ENCODE assay signal across 8 mouse cellular contexts in the genomic region with DNA sequence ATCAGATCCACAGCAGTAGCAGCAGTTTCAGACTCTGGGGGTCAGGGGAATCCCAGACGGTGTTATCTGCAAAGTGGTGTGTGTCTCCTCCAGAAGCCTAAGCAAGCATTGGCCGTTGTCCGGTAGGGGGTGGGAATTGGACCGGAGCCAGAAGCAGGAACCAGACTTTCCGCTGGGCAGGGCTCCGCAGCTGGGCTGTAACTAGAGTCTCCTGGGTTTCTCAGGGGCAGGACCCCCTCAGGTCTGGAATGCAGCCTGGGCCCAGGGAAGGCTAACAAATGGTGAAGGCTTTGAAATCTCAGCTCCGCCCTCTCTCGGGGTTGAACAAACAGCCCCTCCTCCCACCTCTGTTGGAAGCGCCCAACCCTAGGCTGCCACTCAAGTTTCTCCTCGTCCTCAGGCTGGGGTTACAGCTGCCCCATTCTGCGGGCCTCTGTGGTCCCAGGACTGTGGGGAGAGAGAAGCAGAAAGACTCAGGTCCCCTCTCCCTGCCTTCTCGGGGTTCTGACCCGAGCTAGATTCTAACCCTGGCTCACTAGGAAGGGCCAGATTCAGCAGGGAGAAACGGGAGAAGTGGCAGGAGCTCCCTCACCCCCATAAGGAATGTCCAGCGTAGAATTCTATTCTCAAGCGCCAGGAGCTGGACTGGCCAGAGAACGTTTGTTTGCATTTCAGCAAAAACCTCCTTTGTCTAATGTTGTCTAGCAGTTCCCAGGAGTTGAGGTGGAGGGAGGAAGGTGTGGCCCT. TPM values are rescaled to one million over a fixed set of nuclear protein-coding genes. Genes with fewer than 3 reads are reported as not detected.
DNase-seq lines count a peak whose midpoint lies in the region; ATAC-seq and TF ChIP-seq lines count a peak whose summit lies in the region.

No protein-coding gene starts in this region.

- DNase-seq in left cerebral cortex, adult 18-20 months (ENCODE audit: low spot score in 2 of 2): peak; percentile 40 to 44
- no peak for DNase-seq in left cerebral cortex, adult 11 months (ENCODE audit: low spot score)
- DNase-seq in heart, postnatal 0 days (ENCODE audit: low spot score): peak; percentile 96
- DNase-seq in kidney, postnatal 25 days: peak; percentile 96 to 97
- peak; percentile 98 for DNase-seq in yolk sac, embryonic 10.5 days (ENCODE audit: low spot score)

- peaks cover 33% of the 10 kb centered on the region for H3K4me1 ChIP-seq in forebrain, embryonic 13.5 days
- peaks cover 27% of the 10 kb centered on the region for H3K4me1 ChIP-seq in heart, postnatal 0 days (ENCODE audit: control insufficient read depth, insufficient read depth)
- peaks cover 22% of the 10 kb centered on the region for H3K4me1 ChIP-seq in liver, embryonic 16.5 days (ENCODE audit: control insufficient read depth, low read depth, low read length)
- H3K4me1 ChIP-seq in neural tube, embryonic 14.5 days (ENCODE audit: control insufficient read depth, insufficient read depth, low read length): peaks cover 13% of the 10 kb centered on the region; the same call in 1 of the 2 replicates

- TF ChIP-seq EP300 in heart, postnatal 0 days (IDR thresholded peaks at IDR 0.05; ENCODE audit: low read depth): peak; percentile 89

- H3K4me2 ChIP-seq in forebrain, embryonic 13.5 days: peak overlapping the region; percentile 30
- H3K4me2 ChIP-seq in heart, postnatal 0 days (ENCODE audit: low read depth, low read length): no peak overlapping the region
- peak overlapping the region; percentile 11; the same call in 1 of the 2 replicates for H3K4me2 ChIP-seq in liver, embryonic 16.5 days (ENCODE audit: low read depth, low read length)
- H3K4me2 ChIP-seq in neural tube, embryonic 14.5 days (ENCODE audit: low read depth, low read length): 0 out of 2 replicates have a peak overlapping the region, but pooled peaks have one; percentile 8

- peaks cover 8% of the 10 kb centered on the region for H3K9me3 ChIP-seq in forebrain, embryonic 13.5 days (replicated peaks)
- H3K9me3 ChIP-seq in heart, postnatal 0 days (replicated peaks; ENCODE audit: control insufficient read depth, low read length): 0 out of 2 replicates have a peak, but pooled peaks cover 6% of the 10 kb centered on the region
- H3K9me3 ChIP-seq in liver, embryonic 16.5 days (replicated peaks; ENCODE audit: control insufficient read depth, low read length): no peaks in the 10 kb centered on the region; the same call in 1 of the 2 replicates
- H3K9me3 ChIP-seq in neural tube, embryonic 14.5 days (ENCODE audit: control insufficient read depth, low read length): no peaks in the 10 kb centered on the region

- WGBS in forebrain, embryonic 13.5 days: 2% methylated on average over 17 of the region's 17 CpGs
- whole genome bisulfite sequencing in heart, postnatal 0 days: 3% methylated on average over 17 of the region's 17 CpGs
- WGBS in liver, embryonic 16.5 days (ENCODE audit: insufficient replicate concordance): 20% methylated on average over 17 of the region's 17 CpGs
- WGBS in neural tube, embryonic 14.5 days: 3% methylated on average over 17 of the region's 17 CpGs

- peaks cover 4% of the 10 kb centered on the region; the same call in 1 of the 2 replicates for H3K36me3 ChIP-seq in forebrain, embryonic 13.5 days (ENCODE audit: poor library complexity, severe bottlenecking)
- H3K36me3 ChIP-seq in heart, postnatal 0 days (replicated peaks; ENCODE audit: control insufficient read depth, insufficient read depth, low read length): no peaks in the 10 kb centered on the region
- H3K36me3 ChIP-seq in liver, embryonic 16.5 days (ENCODE audit: control insufficient read depth, insufficient read depth): no peaks in the 10 kb centered on the region
- no peaks in the 10 kb centered on the region for H3K36me3 ChIP-seq in neural tube, embryonic 14.5 days (ENCODE audit: control insufficient read depth, insufficient read depth, low read length)

- 0 out of 2 replicates have a peak, but pooled peaks cover 3% of the 10 kb centered on the region for H3K27me3 ChIP-seq in forebrain, embryonic 13.5 days
- no peaks in the 10 kb centered on the region for H3K27me3 ChIP-seq in heart, postnatal 0 days (ENCODE audit: control insufficient read depth, insufficient read depth, low read length)
- no peaks in the 10 kb centered on the region for H3K27me3 ChIP-seq in liver, embryonic 16.5 days (ENCODE audit: control insufficient read depth, insufficient read depth, low read depth, low read length)
- no peaks in the 10 kb centered on the region for H3K27me3 ChIP-seq in neural tube, embryonic 14.5 days (ENCODE audit: control insufficient read depth, insufficient read depth, low read length)

- ATAC-seq in forebrain, embryonic 13.5 days: peak; percentile 85
- ATAC-seq in heart, postnatal 0 days (ENCODE audit: insufficient read depth, low read depth): peak; percentile 91
- peak; percentile 61 for ATAC-seq in liver, embryonic 16.5 days (ENCODE audit: low read depth)
- peak; percentile 80 for ATAC-seq in neural tube, embryonic 14.5 days (ENCODE audit: low read depth)

- peak; percentile 56 for TF ChIP-seq CTCF in heart, postnatal 0 days (IDR thresholded peaks at IDR 0.05; ENCODE audit: low read depth)

- H3K27ac ChIP-seq in forebrain, embryonic 13.5 days: peak overlapping the region; percentile 84
- H3K27ac ChIP-seq in heart, postnatal 0 days (ENCODE audit: low read depth): peak overlapping the region; percentile 87
- H3K27ac ChIP-seq in liver, embryonic 16.5 days (ENCODE audit: low read length): peak overlapping the region; percentile 62
- H3K27ac ChIP-seq in neural tube, embryonic 14.5 days (ENCODE audit: low read depth, low read length): peak overlapping the region; percentile 60

- H3K4me3 ChIP-seq in forebrain, embryonic 13.5 days: no peak overlapping the region
- H3K4me3 ChIP-seq in heart, postnatal 0 days (ENCODE audit: low read depth, low read length): no peak overlapping the region
- H3K4me3 ChIP-seq in liver, embryonic 16.5 days (ENCODE audit: low read depth, low read length): no peak overlapping the region
- H3K4me3 ChIP-seq in neural tube, embryonic 14.5 days (ENCODE audit: low read depth, low read length): no peak overlapping the region

- peak overlapping the region; percentile 30 for H3K9ac ChIP-seq in forebrain, embryonic 13.5 days
- no peak overlapping the region for H3K9ac ChIP-seq in heart, postnatal 0 days (replicated peaks; ENCODE audit: low read depth, low read length)
- no peak overlapping the region for H3K9ac ChIP-seq in liver, embryonic 16.5 days (ENCODE audit: low read depth, low read length)
- no peak overlapping the region for H3K9ac ChIP-seq in neural tube, embryonic 14.5 days (replicated peaks; ENCODE audit: low read depth, low read length)

RNA-seq across cellular contexts. Expression of a gene that starts 44.9 kb away (rescaled TPM):
- total RNA-seq in left cerebral cortex, adult 18-20 months (2021): 1 to 10 TPM; 8.2 to 8.4 TPM
- polyA plus RNA-seq in forebrain, embryonic 13.5 days (2015; fragmentation: Nextera tagmentation; extraction: Ambion mirVana): 3.8 and 4.5 TPM in 2 replicates
- 1.5 and 4.1 TPM in 2 replicates for total RNA-seq in heart, postnatal 0 days (2014; rRNA removed; ENCODE audit: low replicate concordance)
- polyA plus RNA-seq in heart, postnatal 0 days (2015; fragmentation: Nextera tagmentation; extraction: Ambion mirVana): 1.9 and 2.0 TPM in 2 replicates
- 0.09 TPM in 1 of 2 replicates, not detected in the other for polyA plus RNA-seq in liver, embryonic 16.5 days (2015; fragmentation: Nextera tagmentation; extraction: Ambion mirVana)
- polyA plus RNA-seq in neural tube, embryonic 14.5 days (2014; fragmentation: Nextera tagmentation; extraction: Ambion mirVana): 0.89 and 1.9 TPM in 2 replicates

RNA-seq across cellular contexts. Expression of a gene that starts 49.1 kb away (rescaled TPM):
- total RNA-seq in left cerebral cortex, adult 18-20 months (2021): 10 to 100 TPM; 32.9 to 34.1 TPM
- polyA plus RNA-seq in forebrain, embryonic 13.5 days (2015; fragmentation: Nextera tagmentation; extraction: Ambion mirVana): 120 and 127 TPM in 2 replicates
- total RNA-seq in heart, postnatal 0 days (2014; rRNA removed; ENCODE audit: low replicate concordance): 67.2 and 89.9 TPM in 2 replicates
- polyA plus RNA-seq in heart, postnatal 0 days (2015; fragmentation: Nextera tagmentation; extraction: Ambion mirVana): 83.4 and 87.8 TPM in 2 replicates
- 23.2 and 24.9 TPM in 2 replicates for polyA plus RNA-seq in liver, embryonic 16.5 days (2015; fragmentation: Nextera tagmentation; extraction: Ambion mirVana)
- polyA plus RNA-seq in neural tube, embryonic 14.5 days (2014; fragmentation: Nextera tagmentation; extraction: Ambion mirVana): 105 and 112 TPM in 2 replicates
